Mouse (Mus musculus): ENCODE data around the gene Sh2d1b1.

DNA sequence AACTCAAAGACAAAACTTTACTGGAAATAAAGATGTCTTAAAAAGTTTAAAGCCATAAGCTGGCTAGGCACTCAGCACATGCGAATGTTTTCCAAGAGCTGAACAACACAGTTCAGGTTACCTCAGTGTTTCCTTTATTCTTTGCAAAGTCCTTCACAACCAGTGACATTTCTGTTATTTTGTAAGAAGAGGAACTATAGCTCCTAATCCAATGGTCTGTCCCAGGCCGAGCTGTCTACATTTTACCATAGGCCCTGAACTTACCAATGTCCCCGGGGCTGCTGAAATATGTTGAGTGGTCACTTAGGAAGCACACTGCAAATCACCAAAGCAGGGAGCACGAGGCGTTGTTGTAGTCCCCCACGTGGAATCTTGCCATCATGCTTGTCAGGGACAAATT lies 6.8 kb upstream of the Sh2d1b1 start:
- TF ChIP-seq GATA1 (IDR thresholded peaks at IDR 0.05; ENCODE audit: borderline replicate concordance, low read length) (no peak), FLI1 (IDR thresholded peaks at IDR 0.05; ENCODE audit: low read length) (no peak)
